Mouse (Mus musculus): ENCODE data around the gene Acsl5.

- TF ChIP-seq FLI1 (IDR thresholded peaks at IDR 0.05; ENCODE audit: low read length) (no peak), GATA1 (IDR thresholded peaks at IDR 0.05; ENCODE audit: borderline replicate concordance, low read length) (no peak)
These were observed 53.3 kb downstream of the Acsl5 start for GRCm38 (mm10) chr19:55305024-55305423.

Measured in megakaryocyte, embryonic 14.5 days (primary cell).